16 mouse cellular contexts compared by ENCODE assay signal in genomic region chr1:52601496-52601895, GRCm38 (mm10).
"Had no signal": no experiment of that assay in that cellular context is flagged by ENCODE, and none has a peak within 500 bp of the region (broad histone marks: within the 10 kb centered on the region; RNA-seq: fewer than 3 reads in every experiment).

No protein-coding gene starts in this region.

- ATAC-seq: hindbrain, embryonic 16.5 days; inflammation-experienced regulatory T-cells, adult 6 months; intestine, embryonic 15.5 days; intestine, postnatal 0 days had no signal

- DNase-seq: gastrocnemius, adult 2 months; gastrocnemius, postnatal 10 days; gastrocnemius, postnatal 36 days; heart, adult 11 months; heart, adult 2 months; heart, postnatal 14 days; heart, postnatal 4 days; kidney, adult 18-20 months; kidney, adult 8-10 months; kidney, postnatal 10 days; kidney, postnatal 25 days; kidney, postnatal 4 days had no signal
